Mouse (Mus musculus) cerebellum, postnatal 25 days (tissue): Measurements from ENCODE around the gene Mpped1.

ENCODE experiments used
- DNase-seq, 2 experiments: peaks; one replicate each; pipeline ENCODE4 v3.0.0; 2021; ENCODE audit warnings: mixed read lengths in 2 of 2

Gene Mpped1

DNA sequence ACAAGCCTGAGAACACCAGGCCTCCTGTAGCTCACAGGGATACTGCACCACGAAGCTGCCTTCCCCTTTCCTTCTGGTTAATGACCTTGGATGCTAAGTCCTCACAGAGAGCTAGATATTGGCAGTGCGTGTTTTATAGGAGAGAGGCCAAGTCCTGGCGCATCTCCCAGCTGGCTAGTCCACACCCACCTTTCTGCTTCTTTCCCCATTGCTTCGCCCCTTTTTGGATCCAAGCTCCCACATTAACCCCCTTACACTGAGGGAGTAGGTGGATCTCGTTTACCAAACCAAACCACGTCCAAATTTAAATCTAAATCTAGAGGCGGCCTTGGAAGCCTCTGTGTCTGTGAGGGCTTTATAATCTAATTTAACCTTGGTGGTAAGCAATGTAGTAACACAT, 115.0 kb downstream of the Mpped1 start:
- no peak for DNase-seq

DNA sequence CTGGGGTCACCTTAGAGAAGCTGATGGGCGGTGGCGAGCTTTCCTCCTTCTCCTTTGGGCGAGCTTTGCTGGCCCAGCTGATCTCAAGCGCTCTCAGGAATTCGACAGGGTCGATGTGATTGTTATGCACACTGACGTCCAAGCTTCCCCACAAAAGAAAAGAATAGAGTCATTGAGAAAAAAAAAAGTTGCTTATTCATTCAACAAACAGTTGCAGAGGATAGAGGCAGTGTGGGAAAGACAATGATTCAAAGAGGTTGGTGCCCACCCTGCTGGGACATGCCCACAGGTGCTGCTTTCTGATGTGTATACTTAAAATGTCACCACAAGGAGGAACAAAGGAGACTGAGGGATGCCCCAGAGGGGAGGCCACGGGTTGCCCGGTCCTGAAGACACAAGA, 116.7 kb downstream of the Mpped1 start:
- DNase-seq = no peak

DNA sequence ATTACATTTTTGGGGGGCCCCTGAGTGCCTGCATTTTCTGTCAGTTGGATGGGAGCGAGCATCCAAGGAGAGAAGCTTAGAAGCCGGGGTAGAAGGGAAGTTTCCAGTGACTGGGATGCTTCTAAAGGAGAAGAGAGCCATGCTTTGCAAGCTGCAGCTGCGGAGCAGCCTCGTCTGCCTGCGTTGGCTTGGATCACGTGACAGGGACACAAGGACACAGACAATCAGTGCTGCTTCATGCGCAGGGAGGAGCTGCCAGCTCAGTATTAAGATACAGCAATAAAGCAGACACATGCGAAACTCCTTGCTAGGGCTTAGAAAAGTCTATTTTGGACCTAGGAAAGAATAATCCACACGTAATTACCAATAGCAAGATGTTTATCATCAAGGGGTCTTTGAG, 118.0 kb downstream of the Mpped1 start:
- no peak for DNase-seq

DNA sequence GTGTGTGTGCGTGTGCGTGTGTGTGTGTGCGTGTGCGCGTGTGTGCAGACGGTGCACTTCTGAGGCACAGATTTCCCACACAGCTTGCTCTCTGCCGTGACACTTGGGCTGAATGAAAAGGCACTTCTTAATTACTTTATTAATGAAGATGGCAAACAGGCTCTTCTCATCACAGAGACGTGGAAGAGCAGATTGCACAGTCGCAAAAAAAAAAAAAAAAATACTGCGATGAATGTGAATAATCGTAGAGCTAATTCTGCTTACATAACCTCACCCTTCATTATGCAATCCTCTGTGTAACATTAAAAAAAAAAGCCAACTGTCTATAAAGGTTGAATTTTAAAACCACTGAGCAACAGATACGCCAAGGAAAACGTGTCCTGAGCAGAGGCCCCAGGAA, 127.2 kb downstream of the Mpped1 start:
- DNase-seq = no peak
